Mouse (Mus musculus) G1E (cell line): Measurements from ENCODE around the gene Gm45837. TPM values are rescaled to one million over a fixed set of nuclear protein-coding genes. Genes with fewer than 3 reads are reported as not detected.

Source experiments
- ATAC-seq: 2 replicates; pipeline ENCODE4 v1.8.0; 2016; ENCODE audit warnings: mild to moderate bottlenecking; ENCODE audit not compliant: insufficient number of reproducible peaks, poor library complexity, low FRiP score, severe bottlenecking; ENCODE audit errors: extremely low read depth
- DNase-seq: peaks from one replicate; pipeline ENCODE4 v3.0.0; 2012; ENCODE audit warnings: low spot score
- H3K27me3 ChIP-seq: 2 replicates; pipeline ENCODE4 v1.6.1; 2012; ENCODE audit warnings: mild to moderate bottlenecking, low read length, inconsistent platforms; ENCODE audit not compliant: insufficient read depth
- H3K36me3 ChIP-seq: replicated peaks from 2 replicates; pipeline ENCODE3; 2012; ENCODE audit warnings: mild to moderate bottlenecking, inconsistent platforms
- H3K4me1 ChIP-seq: 2 replicates; pipeline ENCODE4 v1.6.1; 2012; ENCODE audit warnings: low read depth, low read length, inconsistent platforms, mixed read lengths; ENCODE audit not compliant: insufficient read depth
- H3K4me3 ChIP-seq: 2 replicates; pipeline ENCODE4 v1.5.1; 2012; ENCODE audit warnings: low read depth, mild to moderate bottlenecking, inconsistent platforms, low read length, moderate library complexity, mixed read lengths
- H3K9me3 ChIP-seq: replicated peaks from 2 replicates; pipeline ENCODE4 v1.6.1; 2012; ENCODE audit warnings: inconsistent platforms
- CTCF ChIP-seq: IDR thresholded peaks from 2 replicates; pipeline ENCODE4 v1.5.1; 2012; ENCODE audit warnings: low read depth, low read length, inconsistent platforms, mixed read lengths
- GATA1 ChIP-seq: IDR thresholded peaks from 2 replicates; pipeline ENCODE4 v1.6.1; 2012; ENCODE audit warnings: borderline replicate concordance, low read length, inconsistent platforms, mixed read lengths
- GATA2 ChIP-seq: IDR thresholded peaks from 2 replicates; pipeline ENCODE4 v1.6.1; 2012; ENCODE audit warnings: low read depth, low read length, inconsistent platforms, borderline replicate concordance
- POLR2AphosphoS5 ChIP-seq: IDR thresholded peaks from 2 replicates; pipeline ENCODE4 v1.6.1; 2012; ENCODE audit warnings: low read depth, low read length, inconsistent platforms; ENCODE audit not compliant: insufficient replicate concordance
- TAL1 ChIP-seq: conservative IDR thresholded peaks from 2 replicates; pipeline ENCODE4 v1.6.1; 2012; ENCODE audit warnings: low read depth, low read length, inconsistent platforms, mixed read lengths
- polyA plus RNA-seq: library from polyadenylated mRNA; stranded (reverse); fragments of >175 nt; gene quantifications from 2 replicates; pipeline ENCODE4 v1.2.3, GENCODE M21; 2012
- total RNA-seq, 2 experiments: library from RNA; stranded (forward) in 1 of 2; stranded (reverse) in 1 of 2; fragments of 200-1000 nt in 1 of 2; fragments of >200 nt in 1 of 2; fragmentation: Nextera tagmentation in 1 of 2; gene quantifications; 2 replicates each; pipeline ENCODE4 v1.2.3; 2014 to 2017

Gm45837 gene
- total and polyA plus RNA-seq, 3 experiments: 0.03 TPM; not detected in 2

DNA sequence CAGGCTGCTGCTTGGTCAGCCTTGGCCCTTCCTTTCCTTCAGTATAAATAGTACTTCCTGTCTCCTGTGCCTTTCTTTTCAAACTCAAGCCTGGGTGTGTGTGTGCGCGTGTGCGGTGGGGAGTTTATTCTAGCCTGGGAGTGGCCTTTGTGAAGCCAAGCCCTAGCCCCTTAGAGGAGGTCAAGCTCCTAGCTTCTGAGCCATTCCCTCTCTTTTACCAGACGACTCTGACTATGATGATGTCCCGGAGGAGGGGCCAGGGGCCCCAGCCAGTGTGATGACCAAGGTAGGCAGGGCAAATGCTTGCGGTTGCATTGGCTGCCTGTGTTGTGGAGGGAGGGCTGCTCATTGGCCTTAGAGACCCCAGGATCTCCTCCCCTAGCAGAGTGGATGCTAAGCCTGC is 25.4 kb upstream of the Gm45837 start:
- no peak for TF ChIP-seq GATA1
- TF ChIP-seq TAL1: no peak
- no peak for TF ChIP-seq CTCF
- TF ChIP-seq GATA2: no peak
- Histone ChIP-seq H3K36me3 (peaks cover 89% of the 10 kb centered on the region), H3K27me3 (no peaks in the 10 kb centered on the region), H3K4me1 (peaks cover 55% of the 10 kb centered on the region), H3K4me3 (peak overlapping the region; percentile 22; the same call in 1 of the 2 replicates), H3K9me3 (no peaks in the 10 kb centered on the region)
- peak; percentile 70 for DNase-seq
- ATAC-seq: peak; percentile 63; the same call in 1 of the 2 replicates

GRCm38 (mm10) chr7:101385866-101386452 is 24.7 kb upstream of the Gm45837 start:
- peak; percentile 33 for DNase-seq
- H3K36me3 ChIP-seq: peaks cover 92% of the 10 kb centered on the region
- peaks cover 55% of the 10 kb centered on the region for H3K4me1 ChIP-seq
- no peaks in the 10 kb centered on the region for H3K9me3 ChIP-seq
- no peaks in the 10 kb centered on the region for H3K27me3 ChIP-seq
- H3K4me3 ChIP-seq: peak overlapping the region; percentile 47; the same call in 1 of the 2 replicates
- ATAC-seq: no peak
- no peak for TF ChIP-seq CTCF
- no peak for TF ChIP-seq TAL1
- TF ChIP-seq GATA1: no peak
- no peak for TF ChIP-seq POLR2AphosphoS5
- TF ChIP-seq GATA2: no peak

DNA sequence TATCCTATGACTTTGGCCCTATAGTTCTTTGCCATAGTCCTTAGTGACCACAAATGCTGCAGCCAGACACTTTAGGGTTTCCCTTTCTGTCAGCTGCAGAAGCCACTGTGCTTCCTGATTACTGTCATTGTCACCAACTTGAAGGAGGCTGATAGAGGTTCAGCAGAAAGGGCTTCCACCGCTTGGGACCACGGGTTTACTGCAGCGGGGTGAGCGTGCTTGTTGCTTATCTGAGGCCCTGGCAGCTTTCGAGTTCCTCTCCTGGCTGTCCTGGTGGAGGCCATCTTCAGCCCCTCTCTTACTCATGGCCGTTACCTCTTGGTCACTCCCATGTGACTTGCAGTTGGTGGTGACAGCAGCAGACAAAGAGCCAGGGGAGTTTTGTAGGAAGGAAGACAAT is 21.4 kb upstream of the Gm45837 start:
- peaks cover 26% of the 10 kb centered on the region for H3K4me1 ChIP-seq
- DNase-seq: no peak
- no peaks in the 10 kb centered on the region for H3K9me3 ChIP-seq
- H3K36me3 ChIP-seq: peaks cover 98% of the 10 kb centered on the region
- no peaks in the 10 kb centered on the region for H3K27me3 ChIP-seq
- no peak for TF ChIP-seq CTCF
- no peak for TF ChIP-seq POLR2AphosphoS5
- TF ChIP-seq GATA2: no peak
- no peak overlapping the region for H3K4me3 ChIP-seq
- no peak for ATAC-seq

DNA sequence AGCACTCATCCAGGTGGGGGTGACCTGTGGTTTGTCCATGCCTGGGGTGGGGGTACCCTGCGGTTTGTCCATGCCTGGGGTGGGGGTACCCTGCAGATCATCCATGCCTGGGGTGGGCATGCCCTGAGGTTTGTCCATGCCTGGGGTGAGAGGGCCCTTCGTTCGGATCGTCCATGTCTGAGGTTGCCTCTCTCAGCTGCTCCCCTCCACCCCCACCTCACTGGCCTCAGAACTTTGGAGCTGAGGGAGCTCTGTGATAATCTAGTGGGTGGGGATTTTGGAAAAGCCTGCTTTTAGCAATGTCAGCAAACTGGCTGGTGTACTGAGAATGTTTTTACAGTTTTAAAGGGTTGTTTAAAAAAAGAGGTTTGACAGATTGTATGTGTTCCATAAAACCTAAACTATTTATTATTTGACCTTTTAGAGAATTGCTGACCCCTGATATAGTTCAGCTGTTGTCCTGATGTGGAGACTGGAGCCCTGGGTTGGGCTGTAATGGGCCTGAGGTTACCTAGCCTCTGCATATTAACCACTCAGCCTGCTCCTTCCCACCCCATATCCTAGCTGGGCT is 18.7 kb upstream of the Gm45837 start:
- H3K4me1 ChIP-seq: no peaks in the 10 kb centered on the region

DNA sequence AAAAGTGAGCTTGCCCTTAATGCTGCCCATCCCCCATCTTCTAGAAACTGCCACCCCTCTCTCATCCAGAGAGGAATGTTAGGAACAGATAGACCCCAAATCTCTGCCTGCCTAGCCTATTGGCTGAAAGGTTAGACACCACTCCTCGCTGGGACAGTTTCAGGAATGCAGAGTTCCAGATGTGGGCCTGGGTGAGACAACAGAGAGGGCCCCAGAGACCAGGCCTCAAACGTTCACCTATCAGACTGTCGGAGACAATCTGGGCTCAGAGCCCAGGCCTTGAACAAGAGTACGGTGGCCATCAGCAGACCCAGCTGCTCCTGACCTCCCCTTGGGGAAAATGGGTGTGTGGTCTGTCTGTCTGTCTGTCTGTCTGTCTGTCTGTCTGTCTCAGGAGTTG is 17.7 kb upstream of the Gm45837 start:
- ATAC-seq (no peak), DNase-seq (no peak)
- TF ChIP-seq GATA2 (no peak), POLR2AphosphoS5 (no peak), TAL1 (no peak), CTCF (no peak), GATA1 (no peak)
- Histone ChIP-seq H3K4me1 (no peaks in the 10 kb centered on the region), H3K36me3 (peaks cover 99% of the 10 kb centered on the region), H3K4me3 (no peak overlapping the region), H3K9me3 (peaks cover 6% of the 10 kb centered on the region; the same call in 1 of the 2 replicates), H3K27me3 (no peaks in the 10 kb centered on the region)

More for the DNA sequence above, 18.7 kb upstream of the Gm45837 start:
- DNase-seq: no peak
- TF ChIP-seq GATA2: no peak
- no peak for TF ChIP-seq CTCF
- TF ChIP-seq POLR2AphosphoS5: no peak
- TF ChIP-seq GATA1: no peak
- no peak for TF ChIP-seq TAL1
- no peak overlapping the region for H3K4me3 ChIP-seq
- H3K36me3 ChIP-seq: peaks cover 99% of the 10 kb centered on the region
- no peak for ATAC-seq
- no peaks in the 10 kb centered on the region for H3K27me3 ChIP-seq
- no peaks in the 10 kb centered on the region for H3K9me3 ChIP-seq

- no peak for ATAC-seq
- DNase-seq: no peak
- no peak overlapping the region for H3K4me3 ChIP-seq
- H3K9me3 ChIP-seq: peaks cover 6% of the 10 kb centered on the region; the same call in 1 of the 2 replicates
- H3K36me3 ChIP-seq: peaks cover 99% of the 10 kb centered on the region
- no peaks in the 10 kb centered on the region for H3K4me1 ChIP-seq
- TF ChIP-seq TAL1 (no peak), CTCF (no peak), GATA1 (no peak)
- no peaks in the 10 kb centered on the region for H3K27me3 ChIP-seq
Observed at GRCm38 (mm10) chr7:101393694-101394504, 16.8 kb upstream of the Gm45837 start.
